Mouse (Mus musculus) right cerebral cortex, postnatal 36 days (tissue): ENCODE measurements around the gene Adarb1.

Experiments used
- DNase-seq, 2 experiments: peaks; one replicate each; pipeline ENCODE4 v3.0.0; 2022; ENCODE audit warnings: low spot score in 2 of 2, mixed read lengths in 1 of 2

The Adarb1 gene

GRCm38 (mm10) chr10:77435343-77435742 is 17.3 kb upstream of the Adarb1 start:
- DNase-seq, result no peak

DNA sequence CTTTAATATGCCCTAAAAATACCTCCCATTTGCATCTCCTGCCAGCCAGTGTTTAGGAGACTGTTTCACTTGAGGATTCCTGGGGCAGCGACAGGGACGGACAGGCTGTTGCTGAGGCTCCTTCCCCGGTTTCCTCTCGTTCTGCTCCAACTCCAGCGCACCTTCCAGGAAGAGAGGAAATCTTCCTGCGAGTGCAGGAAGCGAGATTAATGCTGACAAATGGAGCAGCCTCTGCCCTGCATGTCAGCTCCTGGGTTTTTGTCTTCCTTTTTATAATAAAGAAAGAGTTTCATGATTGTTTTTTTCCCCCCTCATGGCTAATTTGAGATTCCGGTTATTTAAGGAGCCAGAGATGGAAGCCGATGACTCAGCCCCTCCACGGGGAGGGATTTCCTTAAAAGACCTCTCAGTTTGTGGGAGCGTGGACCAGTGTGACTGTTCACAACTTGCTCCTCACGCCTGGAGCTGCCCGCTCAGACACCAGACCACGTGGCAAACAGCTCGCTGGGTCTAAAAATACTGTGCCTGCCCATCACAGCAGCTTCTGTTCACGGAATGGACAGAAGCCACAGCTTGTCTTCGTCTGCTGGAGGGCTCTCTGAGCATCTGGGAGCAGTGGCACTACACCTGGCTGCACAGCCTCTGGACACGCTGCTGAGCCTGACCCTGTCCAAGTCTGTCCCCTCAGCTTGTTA is 16.5 kb upstream of the Adarb1 start:
- DNase-seq, result peak; percentile 84 to 90

- no peak for DNase-seq
These were observed 16.0 kb upstream of the Adarb1 start for GRCm38 (mm10) chr10:77434076-77434456.

GRCm38 (mm10) chr10:77430771-77431170 is 12.7 kb upstream of the Adarb1 start:
- no peak for DNase-seq

DNA sequence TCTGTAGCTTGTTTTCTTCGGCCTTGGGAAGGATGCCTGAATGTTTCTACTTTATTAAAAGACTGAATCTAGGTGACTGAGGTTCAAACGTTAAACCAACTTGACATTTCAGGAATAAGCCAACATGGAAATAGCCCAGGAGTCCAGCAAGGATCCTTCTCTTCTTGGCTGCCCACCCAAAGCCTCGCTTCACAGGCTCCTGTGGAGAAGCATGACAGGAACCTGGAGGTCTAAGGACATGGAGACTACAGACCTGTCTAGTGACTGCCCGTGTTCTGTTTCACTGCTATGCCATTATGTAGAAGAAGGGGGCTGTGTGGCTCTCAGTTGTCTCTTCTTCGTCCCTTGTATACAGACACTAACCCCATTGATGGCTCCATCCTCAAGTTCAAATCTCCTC is 11.9 kb upstream of the Adarb1 start:
- DNase-seq, result no peak

- DNase-seq, result no peak
These were observed 9.5 kb upstream of the Adarb1 start for GRCm38 (mm10) chr10:77427610-77428009.

- DNase-seq, result no peak
These were observed 2.1 kb upstream of the Adarb1 start for GRCm38 (mm10) chr10:77420190-77420589.

DNA sequence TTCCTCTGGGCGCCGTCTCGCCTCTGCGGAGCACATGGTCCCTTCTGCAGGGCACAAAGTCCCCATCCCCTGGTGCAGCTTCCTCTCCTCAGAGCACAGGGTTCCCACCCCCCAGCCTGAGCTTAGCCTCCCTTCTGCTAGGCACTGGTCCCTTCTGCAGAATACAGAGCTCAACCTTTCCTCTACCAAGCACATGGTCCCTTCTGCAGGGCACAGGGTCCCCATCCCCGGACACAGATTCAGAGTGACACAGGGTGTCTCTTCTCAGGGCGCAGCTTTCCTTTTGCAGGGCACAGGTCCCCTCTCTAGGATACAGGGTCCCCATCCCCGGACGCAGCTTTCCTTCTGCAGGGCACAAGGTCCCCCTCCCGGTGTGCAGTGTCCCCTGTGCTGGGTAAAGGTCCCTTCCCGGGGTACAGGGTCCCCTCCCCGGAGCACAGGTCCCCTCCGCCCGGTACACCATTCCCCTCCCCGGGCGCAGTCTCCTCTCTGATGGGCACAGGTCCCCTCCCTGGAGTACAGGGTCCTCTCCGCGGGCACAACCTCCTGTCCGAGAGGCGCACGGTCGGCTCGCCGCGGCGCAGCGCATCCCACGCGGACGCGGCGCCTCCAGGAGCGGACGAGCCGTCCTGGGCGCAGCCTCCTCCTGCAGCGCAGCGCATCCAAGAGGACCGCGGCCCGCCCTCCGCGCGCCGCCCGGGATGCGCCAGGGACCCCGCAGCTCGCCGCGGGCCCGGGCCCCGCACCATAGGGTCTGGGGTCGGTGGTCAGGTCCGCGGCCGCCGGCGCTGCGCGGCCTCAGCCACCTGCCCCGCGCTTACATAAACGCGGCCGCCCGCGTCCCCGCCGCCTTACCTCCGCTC is 599 bp downstream of the Adarb1 start:
- DNase-seq, result no peak

- DNase-seq, result no peak
These were observed 1.3 kb downstream of the Adarb1 start for GRCm38 (mm10) chr10:77416666-77417239.

DNA sequence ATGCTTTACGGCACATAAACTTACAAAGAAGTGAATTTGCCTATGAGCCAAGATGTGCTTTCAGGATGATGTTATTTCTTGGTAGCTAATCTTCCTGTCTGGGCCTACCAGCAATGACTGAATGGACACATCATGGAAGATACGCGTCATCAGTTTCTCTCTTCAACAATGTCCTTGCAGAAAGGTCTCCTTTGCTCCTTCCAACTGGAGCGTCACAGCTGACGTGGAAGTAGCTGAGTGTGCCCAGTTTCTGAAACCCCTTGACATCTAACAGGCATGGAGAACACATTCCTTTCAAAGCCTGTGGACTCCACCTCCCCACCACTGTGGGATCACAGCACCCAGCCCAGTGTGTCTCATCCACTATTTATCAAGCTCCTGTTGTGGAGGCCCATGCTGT is 2.2 kb downstream of the Adarb1 start:
- DNase-seq, result no peak

GRCm38 (mm10) chr10:77413791-77414190 is 4.3 kb downstream of the Adarb1 start:
- DNase-seq, result no peak

DNA sequence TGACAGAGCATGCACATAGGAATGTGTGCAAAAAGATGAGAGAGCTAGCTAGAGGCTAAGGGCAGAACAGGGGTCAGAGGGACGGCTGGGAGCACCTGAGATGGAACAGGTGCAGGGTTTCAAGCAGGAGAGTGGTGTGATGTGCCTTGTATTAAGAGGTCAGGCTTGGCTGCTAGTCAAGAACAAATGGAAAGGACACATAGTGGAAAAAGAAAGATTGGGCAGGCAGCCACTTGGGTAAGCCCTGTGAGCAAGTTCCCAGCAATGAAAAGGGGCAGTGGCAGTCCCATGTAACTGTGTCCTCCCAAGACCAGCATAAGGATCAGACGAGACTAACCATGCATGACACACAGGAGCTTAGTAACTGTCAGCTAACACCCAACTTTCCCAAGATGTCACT is 8.9 kb downstream of the Adarb1 start:
- no peak for DNase-seq

GRCm38 (mm10) chr10:77408241-77408640 is 9.8 kb downstream of the Adarb1 start:
- no peak for DNase-seq

DNA sequence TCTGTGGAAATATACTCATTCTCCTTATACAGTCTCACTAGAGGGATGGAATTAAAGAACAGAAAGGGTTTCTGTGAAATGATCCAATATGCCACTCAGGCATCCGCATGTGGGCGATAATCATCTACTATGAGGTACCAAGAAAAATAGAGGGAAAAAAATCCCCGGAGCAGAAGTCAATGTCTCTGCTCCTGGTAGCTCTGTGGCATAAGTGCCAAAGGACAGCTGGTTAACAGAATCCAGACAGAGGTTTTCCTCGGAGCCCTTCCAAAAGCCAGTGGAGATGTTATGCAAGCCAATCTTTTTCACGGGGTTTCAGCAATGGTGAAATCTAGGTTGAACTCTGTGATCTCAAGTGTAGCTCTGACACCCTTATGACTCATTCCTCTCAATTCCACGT is 11.6 kb downstream of the Adarb1 start:
- DNase-seq, result no peak

DNA sequence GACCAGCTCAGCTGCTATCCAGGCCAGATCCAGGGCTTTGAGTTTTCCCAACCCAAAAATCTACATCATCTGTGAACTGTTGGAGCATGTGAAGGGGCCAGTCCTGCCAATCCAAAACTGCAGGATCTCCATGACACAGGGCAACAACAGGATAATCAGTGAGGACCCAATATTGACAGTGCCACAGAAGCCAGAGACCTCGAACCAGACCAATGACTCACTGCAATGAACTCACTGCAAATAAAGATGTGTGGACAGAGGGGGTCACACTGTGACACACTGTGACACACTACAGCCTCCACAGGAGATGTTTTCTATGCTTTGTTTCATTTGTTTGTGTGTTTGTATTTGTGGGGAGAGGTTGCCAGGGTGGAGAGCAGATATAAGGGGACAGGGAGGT is 15.6 kb downstream of the Adarb1 start:
- DNase-seq, result no peak

- DNase-seq, result no peak
These were observed 17.0 kb downstream of the Adarb1 start for GRCm38 (mm10) chr10:77401039-77401438.

- no peak for DNase-seq
These were observed 18.1 kb downstream of the Adarb1 start for GRCm38 (mm10) chr10:77399938-77400337.

DNA sequence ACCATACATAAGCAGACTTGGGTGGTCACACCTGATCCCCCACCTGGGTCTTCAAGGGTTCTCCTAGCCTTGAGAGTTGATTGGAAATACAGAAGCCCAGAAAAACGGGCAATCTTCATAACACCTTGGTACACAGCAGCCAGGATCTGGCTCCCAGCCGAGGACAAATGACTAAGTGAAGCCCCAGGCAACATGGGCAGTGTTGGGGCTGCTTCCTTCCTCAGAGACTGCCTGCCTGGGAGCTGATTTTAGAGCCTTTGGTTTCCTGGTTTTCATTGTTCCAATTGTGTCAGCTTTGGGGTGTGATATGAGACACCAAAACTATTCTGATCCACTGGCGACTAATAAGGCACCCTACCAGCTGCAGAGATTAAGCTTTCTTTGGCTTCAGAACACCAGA is 20.0 kb downstream of the Adarb1 start:
- DNase-seq, result no peak

GRCm38 (mm10) chr10:77397056-77397642 is 20.9 kb downstream of the Adarb1 start:
- DNase-seq, result no peak

DNA sequence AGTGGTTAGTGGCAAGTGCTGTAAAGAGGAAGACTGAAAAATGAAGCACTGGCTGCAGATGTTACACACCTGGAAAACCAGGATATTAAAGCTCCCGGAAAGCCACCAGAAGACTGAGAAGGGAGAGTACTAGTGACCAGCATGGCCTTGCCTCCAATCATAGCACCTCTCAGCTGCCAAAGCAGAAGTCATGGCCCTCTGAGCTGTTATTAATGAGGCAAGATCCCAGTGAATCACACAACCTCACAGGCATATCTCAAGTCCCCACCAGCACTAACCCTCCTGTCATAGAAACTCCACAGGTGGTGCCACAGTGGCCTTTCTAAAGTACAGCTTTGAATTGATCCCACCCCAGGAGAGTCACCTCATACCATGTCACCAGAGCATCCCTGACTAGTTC is 22.1 kb downstream of the Adarb1 start:
- DNase-seq, result no peak

GRCm38 (mm10) chr10:77391072-77391471 is 27.0 kb downstream of the Adarb1 start:
- DNase-seq, result no peak

DNA sequence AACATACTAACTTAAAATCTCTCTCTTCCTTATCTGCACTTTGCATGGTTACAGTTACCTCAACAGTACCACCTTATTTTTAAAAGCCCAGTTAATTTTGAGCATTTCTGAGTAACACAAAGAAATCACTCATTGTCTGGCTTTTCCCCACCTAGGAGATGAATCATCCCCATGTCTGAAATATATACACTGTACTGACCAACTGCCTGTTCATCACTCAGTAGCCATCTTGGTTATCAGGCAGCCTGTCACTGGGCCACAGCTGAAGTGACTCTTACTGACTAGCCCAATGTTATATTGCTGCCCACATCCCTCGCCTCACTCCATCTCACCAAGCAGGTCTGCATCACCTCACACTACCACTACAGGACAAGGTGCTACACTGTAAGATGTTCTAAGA is 30.5 kb downstream of the Adarb1 start:
- DNase-seq, result no peak

- DNase-seq, result no peak
These were observed 32.3 kb downstream of the Adarb1 start for GRCm38 (mm10) chr10:77385731-77386130.
